In the genomic region with DNA sequence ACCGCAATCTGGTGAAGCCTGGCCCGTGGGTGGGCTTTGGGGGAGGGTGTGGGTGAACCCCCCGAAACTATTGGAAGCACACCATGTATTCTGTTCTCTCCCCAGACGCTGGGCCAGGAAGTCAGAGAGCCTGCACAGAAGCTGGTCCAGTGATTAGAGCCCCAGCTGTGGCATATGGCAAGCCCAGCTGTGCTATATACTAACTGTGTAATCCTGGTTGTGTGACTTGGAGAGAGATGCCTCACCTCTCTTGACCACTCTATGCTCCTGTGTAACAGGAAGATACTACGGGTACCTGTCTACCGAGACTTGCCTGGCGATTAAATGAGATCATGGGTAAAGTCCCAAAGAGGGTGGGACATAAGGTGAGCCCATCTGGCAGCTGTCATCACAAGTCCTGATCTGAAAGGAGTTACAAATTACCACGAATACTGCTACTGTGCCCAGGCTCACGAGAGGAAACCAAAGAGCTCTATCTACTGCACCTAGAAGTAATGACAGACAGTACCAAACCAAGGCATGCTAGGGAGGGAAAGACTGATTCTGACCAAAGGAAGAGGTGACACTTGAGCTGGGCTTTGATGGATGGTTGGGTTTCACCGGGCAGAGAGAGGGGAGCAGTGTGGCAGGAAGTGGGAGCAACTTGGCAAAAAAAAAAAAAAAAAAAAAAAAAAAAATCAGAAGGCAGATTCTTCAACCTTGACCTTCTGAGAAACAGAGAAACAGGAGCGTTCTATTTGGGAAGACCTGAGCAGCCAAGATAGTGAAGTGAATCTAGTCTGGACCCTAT, we compare ENCODE assay signal across 7 mouse cellular contexts. TPM values are rescaled to one million over a fixed set of nuclear protein-coding genes. Genes with fewer than 3 reads are reported as not detected.
DNase-seq lines count a peak whose midpoint lies in the region; ATAC-seq and TF ChIP-seq lines count a peak whose summit lies in the region.

No protein-coding gene starts in this region.

- WGBS in lung, adult 2 months: 17% methylated on average over 11 of the region's 11 CpGs
- WGBS in midbrain, embryonic 10.5 days: 17% methylated on average over 11 of the region's 11 CpGs

- TF ChIP-seq POLR2A in lung, adult 2 months (IDR thresholded peaks at IDR 0.05; ENCODE audit: borderline replicate concordance, extremely low read depth, low read depth, low read length): no peak

- peak overlapping the region; percentile 88 for H3K4me3 ChIP-seq in lung, adult 2 months (replicated peaks; ENCODE audit: extremely low read depth, low read depth, low read length)
- peak overlapping the region; percentile 88 for H3K4me3 ChIP-seq in midbrain, embryonic 10.5 days

- H3K27me3 ChIP-seq in midbrain, embryonic 10.5 days (ENCODE audit: low read depth, poor library complexity, severe bottlenecking): peaks cover 15% of the 10 kb centered on the region

- no peak for TF ChIP-seq CTCF in lung, adult 2 months (IDR thresholded peaks at IDR 0.05; ENCODE audit: insufficient read depth, low read length)

- no peak for DNase-seq in lung, adult 2 months
- no peak for DNase-seq in lung, postnatal 14 days
- peak; percentile 55 for DNase-seq in brain, adult 2 months (ENCODE audit: low read depth, low spot score)
- DNase-seq in midbrain, embryonic 10.5 days (ENCODE audit: low spot score): no peak
- DNase-seq in ovary, adult 18-20 months (ENCODE audit: low spot score): no peak
- DNase-seq in right cerebral cortex, adult 18-20 months: no peak

- ATAC-seq in hematopoietic stem cell, adult 5-6 weeks (replicated peaks in 1 of 2; ENCODE audit: insufficient read depth in 1 of 2, low FRiP score in 2 of 2, low TSS enrichment in 1 of 2, low read depth in 1 of 2, poor library complexity in 2 of 2, severe bottlenecking in 2 of 2): peak; percentile 18 to 28; a peak in 3 of 4 replicates

- H3K9me3 ChIP-seq in midbrain, embryonic 10.5 days (replicated peaks): no peaks in the 10 kb centered on the region; the same call in 1 of the 2 replicates

- no peaks in the 10 kb centered on the region for H3K36me3 ChIP-seq in midbrain, embryonic 10.5 days

- H3K4me1 ChIP-seq in lung, adult 2 months (ENCODE audit: control insufficient read depth, insufficient read depth, low read length): peaks cover 12% of the 10 kb centered on the region
- peaks cover 31% of the 10 kb centered on the region for H3K4me1 ChIP-seq in midbrain, embryonic 10.5 days

- H3K27ac ChIP-seq in midbrain, embryonic 10.5 days (replicated peaks): peak overlapping the region; percentile 93

RNA-seq across cellular contexts. Expression of a gene that starts 0.8 kb away (rescaled TPM):
- 10.1 and 16.0 TPM in 2 replicates for polyA plus RNA-seq in lung, adult 2 months (2012; rRNA removed)
- 31.8 and 42.3 TPM in 2 replicates for total RNA-seq in hematopoietic stem cell, adult 5-6 weeks (2017)
- 2.1 and 2.2 TPM in 2 replicates for polyA plus RNA-seq in midbrain, embryonic 10.5 days (2016; fragmentation: Nextera tagmentation; extraction: Ambion mirVana)
